Mouse (Mus musculus): Measurements from ENCODE around the gene Mrpl33. TPM values are rescaled to one million over a fixed set of nuclear protein-coding genes. Genes with fewer than 3 reads are reported as not detected.
"Not testable (repeated sequence)": the region's sequence is repeated elsewhere in the genome, so short reads cannot be mapped to it uniquely, and the experiment has no call there.

Gene Mrpl33
- total RNA-seq, 4 experiments from 2014 or later, result 266 to 421 (median 323) TPM

DNA sequence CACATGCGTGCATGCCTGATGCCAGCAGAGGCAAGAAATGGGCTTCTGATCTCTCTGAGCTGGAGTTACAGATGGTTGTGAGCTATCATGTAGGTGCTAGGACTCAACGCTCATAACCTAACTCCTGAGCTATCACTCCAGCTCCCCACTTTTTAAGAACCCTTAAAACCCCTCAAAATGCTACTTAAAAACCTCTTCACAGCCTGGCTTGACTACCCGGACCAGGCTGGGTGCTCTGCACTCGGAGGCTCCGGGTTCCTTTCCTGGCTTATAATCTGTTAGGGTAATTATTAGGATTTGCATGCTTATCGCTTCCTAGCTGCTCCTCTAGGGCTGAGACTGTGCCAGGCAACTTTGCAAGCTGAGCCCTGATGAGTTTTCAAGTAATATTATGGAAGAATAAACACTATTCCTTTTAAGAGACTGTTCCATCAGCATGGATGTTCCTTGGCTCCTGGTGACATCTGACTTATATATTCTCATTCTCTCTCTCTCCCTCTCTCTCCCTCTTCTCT lies 752 bp downstream of the Mrpl33 start:
- DNase-seq, result no peak

DNA sequence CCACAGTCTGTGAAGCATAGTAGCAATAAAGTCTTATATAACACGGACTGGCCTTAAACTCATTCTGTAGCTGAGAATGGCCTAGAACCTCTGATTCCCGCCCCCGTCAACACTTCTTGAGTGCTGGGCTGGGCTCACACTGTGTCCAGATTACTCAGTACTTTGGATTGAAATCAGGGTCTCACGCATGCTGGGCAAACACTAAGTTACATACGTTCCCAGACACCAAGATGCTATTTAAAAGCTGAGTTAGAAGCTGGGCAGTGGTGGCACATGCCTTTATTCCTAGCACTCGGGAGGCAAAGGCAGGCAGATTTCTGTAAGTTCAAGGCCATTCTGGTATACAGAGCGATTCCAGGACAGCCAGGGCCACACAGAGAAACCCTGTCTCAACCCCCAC lies 1.4 kb downstream of the Mrpl33 start:
- no peak for DNase-seq

GRCm38 (mm10) chr5:31598579-31598978 lies 1.8 kb downstream of the Mrpl33 start:
- peak; percentile 64 for DNase-seq

- DNase-seq, result no peak
These were observed 2.4 kb downstream of the Mrpl33 start for GRCm38 (mm10) chr5:31599161-31599560.

- no peak for DNase-seq
These were observed 4.5 kb downstream of the Mrpl33 start for GRCm38 (mm10) chr5:31601162-31601722.

- peak; percentile 89 for DNase-seq
These were observed 5.6 kb downstream of the Mrpl33 start for GRCm38 (mm10) chr5:31602377-31602776.

DNA sequence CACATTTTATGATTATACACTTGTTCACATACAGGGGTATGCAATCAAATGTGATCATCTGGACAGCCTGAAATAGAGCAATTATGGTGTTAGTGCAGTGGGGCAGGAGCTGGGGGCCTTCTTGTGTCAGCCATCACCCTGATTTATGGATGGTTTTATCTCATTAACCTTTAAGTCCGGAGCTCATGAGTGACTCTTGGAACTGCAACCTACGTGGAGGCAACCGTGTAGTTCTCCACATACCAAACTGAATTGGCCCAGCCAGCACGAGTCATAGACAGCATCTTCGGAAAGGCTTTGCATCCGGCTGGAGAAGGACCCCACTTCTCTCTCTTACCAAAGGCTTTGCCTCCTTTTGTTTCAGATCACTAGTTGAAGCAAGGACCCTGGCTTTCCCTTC lies 7.0 kb downstream of the Mrpl33 start:
- no peak for DNase-seq

- DNase-seq, result no peak
These were observed 9.4 kb downstream of the Mrpl33 start for GRCm38 (mm10) chr5:31606151-31606550.

GRCm38 (mm10) chr5:31610376-31611086 lies 13.8 kb downstream of the Mrpl33 start:
- DNase-seq, result no peak

GRCm38 (mm10) chr5:31611186-31611585 lies 14.5 kb downstream of the Mrpl33 start:
- no peak for DNase-seq

GRCm38 (mm10) chr5:31613852-31614286 lies 17.1 kb downstream of the Mrpl33 start:
- peak; percentile 83 for DNase-seq

GRCm38 (mm10) chr5:31614339-31615025 lies 17.7 kb downstream of the Mrpl33 start:
- DNase-seq, result no peak

- DNase-seq, result no peak
These were observed 23.6 kb downstream of the Mrpl33 start for GRCm38 (mm10) chr5:31620326-31620725.

DNA sequence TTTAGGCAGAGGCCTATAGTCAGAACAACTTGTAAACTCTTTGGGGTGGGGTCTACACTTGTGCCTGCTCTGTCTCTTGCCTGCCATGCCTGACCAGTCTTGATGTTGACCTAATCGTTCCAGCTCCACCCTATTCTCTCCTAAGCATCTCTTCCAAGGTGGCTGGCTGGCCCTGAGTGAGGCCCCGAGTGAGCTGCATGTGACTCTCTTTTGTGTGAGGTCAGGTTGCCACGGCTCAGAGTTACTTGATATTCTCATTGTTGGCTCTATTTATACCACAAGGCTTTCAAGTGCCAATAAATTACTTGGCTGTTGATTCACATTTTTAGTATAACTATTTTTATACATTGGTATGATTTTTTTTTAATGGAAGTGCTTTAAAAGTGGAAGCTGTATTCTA lies 30.4 kb downstream of the Mrpl33 start:
- no peak for DNase-seq

GRCm38 (mm10) chr5:31627562-31628526 lies 31.1 kb downstream of the Mrpl33 start:
- DNase-seq, result no peak

DNA sequence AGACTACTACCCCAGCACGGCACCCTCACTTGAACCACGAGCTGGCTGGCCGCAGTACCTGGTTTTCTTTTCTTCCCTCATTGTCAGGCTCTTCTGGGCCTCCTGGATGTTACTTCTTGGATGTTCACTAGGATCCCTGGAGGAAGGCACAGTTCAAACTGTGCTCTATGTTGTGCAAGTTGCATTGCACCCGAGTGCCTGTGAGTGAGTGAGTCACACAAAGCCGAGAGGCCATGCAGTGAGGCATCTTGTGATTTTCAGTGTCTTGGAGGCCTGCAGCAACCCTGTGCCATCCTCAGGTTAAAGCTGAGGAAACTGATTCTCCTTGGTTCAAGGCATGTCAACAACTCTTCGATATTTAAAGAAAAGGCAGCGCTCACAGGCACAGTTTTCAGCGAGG lies 31.8 kb downstream of the Mrpl33 start:
- DNase-seq, result no peak

GRCm38 (mm10) chr5:31630064-31630463 lies 33.3 kb downstream of the Mrpl33 start:
- peak; percentile 88 for DNase-seq

- not testable (repeated sequence) for DNase-seq
These were observed 34.4 kb downstream of the Mrpl33 start for GRCm38 (mm10) chr5:31631169-31631568.

DNA sequence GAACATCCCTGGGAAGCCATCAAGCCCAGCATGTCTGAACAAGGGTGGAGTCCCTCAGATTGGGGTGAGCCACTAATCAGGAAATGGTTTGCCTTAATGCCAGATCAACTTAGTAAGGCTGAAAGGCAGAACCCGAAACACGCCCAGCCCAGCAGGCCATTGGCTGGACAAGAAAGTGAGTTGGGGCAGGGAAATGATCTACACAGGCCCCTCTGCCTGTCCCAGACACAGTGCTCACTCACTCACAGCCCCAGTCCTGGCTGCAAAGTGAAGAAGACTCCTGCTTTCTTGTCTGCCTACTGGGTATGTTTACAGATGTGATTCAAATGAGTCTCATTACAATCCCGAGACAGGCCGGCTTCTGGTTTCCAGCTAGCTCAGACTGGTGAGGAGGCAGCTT lies 37.4 kb downstream of the Mrpl33 start:
- no peak for DNase-seq

GRCm38 (mm10) chr5:31634679-31635078 lies 37.9 kb downstream of the Mrpl33 start:
- DNase-seq, result no peak

- no peak for DNase-seq
These were observed 40.0 kb downstream of the Mrpl33 start for GRCm38 (mm10) chr5:31636636-31637253.

- no peak for DNase-seq
These were observed 43.8 kb downstream of the Mrpl33 start for GRCm38 (mm10) chr5:31640542-31640941.

Measured in adrenal gland, adult 8-10 months (tissue).